Mouse (Mus musculus) ES-E14 (cell line): ENCODE results near the gene Taok3. TPM values are rescaled to one million over a fixed set of nuclear protein-coding genes. Genes with fewer than 3 reads are reported as not detected.

Experiments used
- DNase-seq: peaks from one replicate; pipeline ENCODE4 v3.0.0-alpha.2; 2013; ENCODE audit warnings: low read depth, low spot score
- H3K27ac ChIP-seq: 2 replicates; pipeline ENCODE4 v1.5.1; 2012; ENCODE audit warnings: low read depth, mild to moderate bottlenecking, low read length, moderate library complexity, mixed read lengths; ENCODE audit not compliant: poor library complexity, insufficient read depth, severe bottlenecking
- H3K36me3 ChIP-seq: 2 replicates; pipeline ENCODE4 v1.6.1; 2012; ENCODE audit warnings: mild to moderate bottlenecking, low read length, moderate library complexity, mixed read lengths; ENCODE audit not compliant: control insufficient read depth, poor library complexity, insufficient read depth, severe bottlenecking
- H3K4me1 ChIP-seq, 2 experiments: fragments of 150-350 bp in 1 of 2; sonication (generic) in 1 of 2; 2 replicates each; pipeline ENCODE4 v1.6.1; 2012; ENCODE audit warnings: low read length in 2 of 2, mild to moderate bottlenecking in 1 of 2, mixed read lengths in 1 of 2; ENCODE audit not compliant: control insufficient read depth in 2 of 2, insufficient read depth in 2 of 2, poor library complexity in 1 of 2
- H3K4me3 ChIP-seq, 2 experiments: fragments of 150-350 bp in 1 of 2; sonication (generic) in 1 of 2; 2 replicates each; pipeline ENCODE4 v1.5.1; 2012; ENCODE audit warnings: low read length in 2 of 2, low read depth in 1 of 2, mild to moderate bottlenecking in 1 of 2, mixed read lengths in 1 of 2; ENCODE audit not compliant: insufficient read depth in 1 of 2, poor library complexity in 1 of 2, severe bottlenecking in 1 of 2
- H3K9ac ChIP-seq: 2 replicates; pipeline ENCODE4 v1.6.1; 2012; ENCODE audit warnings: low read depth, mild to moderate bottlenecking, low read length, mixed read lengths; ENCODE audit not compliant: poor library complexity, insufficient read depth, severe bottlenecking
- H3K9me3 ChIP-seq: fragments of 150-350 bp; sonication (generic); 2 replicates; pipeline ENCODE4 v1.6.1; 2012; ENCODE audit warnings: low read depth, mild to moderate bottlenecking, low read length; ENCODE audit not compliant: control insufficient read depth, insufficient read depth
- CHD2 ChIP-seq: IDR thresholded peaks from 2 replicates; pipeline ENCODE4 v1.6.1; 2014; ENCODE audit warnings: mild to moderate bottlenecking, low read depth, low read length, inconsistent platforms
- HCFC1 ChIP-seq: IDR thresholded peaks from 2 replicates; pipeline ENCODE4 v1.6.1; 2012; ENCODE audit warnings: low read length, inconsistent platforms, borderline replicate concordance; ENCODE audit not compliant: insufficient read depth
- MAFK ChIP-seq: IDR thresholded peaks from 2 replicates; pipeline ENCODE4 v1.6.1; 2014; ENCODE audit warnings: mild to moderate bottlenecking, low read depth, low read length, inconsistent platforms; ENCODE audit not compliant: insufficient read depth
- ZC3H11A ChIP-seq: IDR thresholded peaks from 2 replicates; pipeline ENCODE4 v1.6.1; 2012; ENCODE audit warnings: low read depth, mild to moderate bottlenecking, inconsistent platforms, low read length, borderline replicate concordance
- ZNF384 ChIP-seq: IDR thresholded peaks from 2 replicates; pipeline ENCODE4 v1.6.1; 2012; ENCODE audit warnings: low read depth, low read length, inconsistent platforms
- in situ Hi-C, 2 experiments: fragments of 600-800 bp; cut with MboI; formaldehyde crosslinking; loops; one replicate each; pipeline ENCODE4 v1.15.1; 2025; ENCODE audit warnings: low sequenced_read_pairs in 2 of 2, inconsistent platforms in 1 of 2; ENCODE audit not compliant: unreplicated experiment in 2 of 2
- total RNA-seq: library from RNA; depleted of rRNA; stranded (reverse); fragments of 300-350 nt; gene quantifications from 2 replicates; pipeline ENCODE4 v1.2.3, GENCODE M21; 2012

Taok3 gene
- total RNA-seq, 1 experiment: 6.9 TPM

DNA sequence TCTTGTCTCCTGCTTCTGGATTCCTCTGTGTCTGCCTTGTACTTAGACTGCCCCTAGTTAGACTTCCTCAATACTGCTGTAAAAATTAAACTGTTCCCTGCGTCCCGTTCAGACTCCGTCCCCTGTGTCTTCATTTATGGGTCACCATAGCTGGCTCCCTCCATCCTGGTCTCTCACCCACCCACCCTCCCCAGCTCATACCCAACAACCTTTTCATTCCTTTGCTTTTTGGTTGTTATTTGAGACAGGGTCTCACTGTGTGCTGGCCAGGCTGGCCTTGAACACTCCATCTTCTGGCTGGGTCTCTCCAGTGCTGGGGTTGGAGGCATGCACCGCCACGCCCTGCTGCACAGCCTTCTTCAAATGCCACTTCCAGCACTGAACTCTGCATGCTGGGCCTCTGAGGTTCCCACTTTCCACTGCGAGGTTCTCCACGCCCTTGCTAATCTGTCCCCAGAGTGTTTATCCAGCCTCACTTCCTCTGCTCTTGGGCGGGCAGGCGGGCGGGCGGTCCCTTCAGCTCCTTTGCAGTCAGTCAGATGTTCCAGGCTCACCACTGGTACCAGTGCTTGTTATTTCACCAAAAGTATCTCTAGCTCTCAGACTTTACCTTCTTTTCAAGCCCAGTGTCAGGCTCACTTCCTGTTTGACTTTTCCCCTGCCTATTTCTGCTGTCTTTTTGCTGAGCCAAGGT, 18.5 kb downstream of the Taok3 start:
- in situ Hi-C loops: no loop called here
- Histone ChIP-seq H3K4me3 (no peak overlapping the region), H3K27ac (no peak overlapping the region)

DNA sequence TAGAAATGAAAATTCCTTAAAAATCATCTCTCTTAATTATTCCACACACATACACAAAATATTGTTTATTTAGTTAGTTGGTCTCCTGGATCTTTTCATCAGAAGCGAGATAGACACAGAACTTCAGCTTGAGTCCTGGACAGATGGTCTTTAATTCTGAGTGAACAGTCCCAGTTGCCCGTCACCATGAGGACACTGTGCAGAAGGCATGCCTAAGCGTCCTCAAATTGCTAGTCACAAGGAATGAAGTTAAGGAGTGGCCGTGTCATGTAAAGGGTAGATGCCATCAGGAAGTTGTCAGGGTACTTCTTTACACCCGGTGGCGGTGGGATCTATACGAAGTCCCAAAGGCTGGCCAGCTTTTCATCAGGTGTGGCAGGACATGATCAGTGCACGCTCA, 19.9 kb downstream of the Taok3 start:
- H3K4me3 ChIP-seq: no peak overlapping the region
- H3K9me3 ChIP-seq: no peaks in the 10 kb centered on the region
- TF ChIP-seq ZNF384 (no peak), ZC3H11A (no peak), MAFK (no peak), CHD2 (no peak)
- H3K4me1 ChIP-seq: peaks cover 0 to 22% of the 10 kb centered on the region in 2 experiments; a peak in 3 of 4 replicates
- H3K27ac ChIP-seq: no peak overlapping the region
- H3K36me3 ChIP-seq: no peaks in the 10 kb centered on the region
- in situ Hi-C loops: no loop called here
- H3K9ac ChIP-seq: no peak overlapping the region
- no peak for DNase-seq

More for the DNA sequence above, 18.5 kb downstream of the Taok3 start:
- TF ChIP-seq CHD2: no peak
- no peaks in the 10 kb centered on the region for H3K36me3 ChIP-seq
- H3K9me3 ChIP-seq: no peaks in the 10 kb centered on the region
- no peak for DNase-seq
- H3K9ac ChIP-seq: no peak overlapping the region
- peaks cover 0 to 23% of the 10 kb centered on the region in 2 experiments; a peak in 3 of 4 replicates for H3K4me1 ChIP-seq

DNA sequence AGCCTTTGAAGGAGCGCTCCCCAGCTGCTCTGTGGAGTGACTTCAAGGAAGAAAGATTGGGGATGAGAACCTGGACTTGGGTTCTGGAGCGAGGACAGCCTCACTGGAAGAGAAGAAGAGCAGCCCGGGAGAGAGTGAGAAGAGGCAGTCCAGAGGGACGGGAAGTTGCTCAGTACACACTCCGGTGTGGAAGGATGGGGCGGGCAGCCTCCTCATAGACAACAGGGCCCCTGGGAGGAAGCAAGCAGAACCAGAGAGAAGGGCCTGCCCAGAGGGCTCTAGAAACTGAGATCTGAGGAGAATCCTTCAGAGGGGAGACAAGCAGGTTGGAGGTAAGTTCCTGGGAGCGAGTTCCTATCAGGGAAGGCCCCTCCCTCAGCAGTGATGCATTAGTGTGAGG, 20.4 kb downstream of the Taok3 start:
- H3K9me3 ChIP-seq: no peaks in the 10 kb centered on the region
- no peaks in the 10 kb centered on the region for H3K36me3 ChIP-seq
- no peak overlapping the region for H3K4me3 ChIP-seq
- no peak overlapping the region for H3K27ac ChIP-seq
- H3K9ac ChIP-seq: no peak overlapping the region
- in situ Hi-C loops: no loop called here
- no peak for TF ChIP-seq MAFK
- TF ChIP-seq CHD2: no peak
- TF ChIP-seq HCFC1: no peak
- no peak for TF ChIP-seq ZC3H11A
- TF ChIP-seq ZNF384: no peak
- peaks cover 0 to 19% of the 10 kb centered on the region in 2 experiments; a peak in 3 of 4 replicates for H3K4me1 ChIP-seq
- DNase-seq: no peak

DNA sequence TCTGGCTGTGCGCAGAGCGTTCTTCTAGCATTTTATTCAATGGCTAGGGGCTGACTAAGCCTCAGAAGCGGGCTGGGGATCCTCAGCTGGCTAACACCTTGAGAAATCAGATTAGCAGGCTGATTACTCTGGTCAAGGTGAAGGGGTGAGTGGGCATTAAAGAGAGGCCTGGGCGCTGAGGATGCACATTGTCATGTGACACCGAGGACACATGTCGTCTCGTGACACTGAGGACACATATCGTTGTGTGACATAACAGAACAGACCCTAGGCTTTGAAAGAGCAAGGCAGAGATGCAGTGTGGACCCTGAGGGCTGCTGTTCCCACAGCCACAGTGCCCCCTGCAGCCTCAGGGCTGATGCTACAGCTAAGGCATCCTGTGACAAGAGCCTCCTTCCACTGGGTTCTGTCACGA, 23.8 kb downstream of the Taok3 start:
- H3K4me3 ChIP-seq: no peak overlapping the region
- DNase-seq: no peak
- no peaks in the 10 kb centered on the region for H3K9me3 ChIP-seq
- no peak overlapping the region for H3K9ac ChIP-seq
- in situ Hi-C loops: no loop called here
- no peak overlapping the region for H3K27ac ChIP-seq
- TF ChIP-seq MAFK (no peak), HCFC1 (no peak), ZNF384 (no peak), CHD2 (no peak), ZC3H11A (no peak)
- no peaks in the 10 kb centered on the region for H3K36me3 ChIP-seq
- H3K4me1 ChIP-seq: peaks cover 0 to 5% of the 10 kb centered on the region in 2 experiments; a peak in 2 of 4 replicates

DNA sequence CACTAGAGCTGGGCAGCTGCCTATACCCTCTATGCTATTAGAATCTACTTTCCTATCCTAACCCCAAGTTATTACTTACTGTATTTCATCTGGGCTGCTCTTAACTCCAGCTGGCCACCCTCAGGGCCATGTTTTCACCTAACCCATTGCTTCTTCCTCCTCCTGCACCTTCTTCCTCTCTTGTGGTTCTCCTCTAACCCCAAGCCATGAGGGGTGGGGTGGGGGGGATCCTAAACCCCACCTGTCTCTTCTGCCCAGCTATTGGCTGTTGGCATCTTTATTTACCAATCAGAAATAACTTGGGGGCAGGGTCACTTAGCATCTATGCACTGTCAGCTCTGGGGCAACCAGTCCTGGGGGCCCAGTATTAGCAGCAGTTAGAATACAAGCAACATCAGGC, 26.2 kb downstream of the Taok3 start:
- Histone ChIP-seq H3K4me3 (no peak overlapping the region), H3K36me3 (no peaks in the 10 kb centered on the region), H3K9me3 (no peaks in the 10 kb centered on the region), H3K9ac (no peak overlapping the region), H3K27ac (no peak overlapping the region), H3K4me1 (peaks cover 0 to 4% of the 10 kb centered on the region in 2 experiments; a peak in 1 of 4 replicates)
- DNase-seq: no peak
- TF ChIP-seq CHD2: no peak
- no peak for TF ChIP-seq HCFC1
- no peak for TF ChIP-seq ZC3H11A
- no peak for TF ChIP-seq ZNF384
- no peak for TF ChIP-seq MAFK
- in situ Hi-C loops: no loop called here
